25 mouse cellular contexts compared by ENCODE assay signal in genomic region chr9:65273873-65274272, GRCm38 (mm10). TPM values are rescaled to one million over a fixed set of nuclear protein-coding genes. Genes with fewer than 3 reads are reported as not detected.
"Had no signal": no experiment of that assay in that cellular context is flagged by ENCODE, and none has a peak within 500 bp of the region (broad histone marks: within the 10 kb centered on the region; RNA-seq: fewer than 3 reads in every experiment).

No protein-coding gene starts in this region.

- H3K27ac ChIP-seq: gastrocnemius, adult 2 months; heart, adult 2 months; heart, embryonic 10.5 days; hindbrain, embryonic 10.5 days; hindbrain, embryonic 12.5 days; hindbrain, embryonic 14.5 days; hindbrain, postnatal 0 days; kidney, embryonic 15.5 days; kidney, postnatal 0 days; limb, embryonic 13.5 days; limb, embryonic 15.5 days; liver, embryonic 12.5 days had no signal

- ATAC-seq: hindbrain, postnatal 0 days; intestine, embryonic 16.5 days; liver, embryonic 12.5 days had no signal

- H3K9me3 ChIP-seq: heart, embryonic 10.5 days; heart, embryonic 12.5 days; hindbrain, embryonic 10.5 days; hindbrain, embryonic 12.5 days; kidney, embryonic 15.5 days; limb, embryonic 13.5 days; limb, embryonic 15.5 days; liver, embryonic 12.5 days had no signal

- H3K36me3 ChIP-seq: heart, embryonic 10.5 days; heart, embryonic 12.5 days; hindbrain, embryonic 10.5 days; hindbrain, embryonic 12.5 days; kidney, embryonic 15.5 days; limb, embryonic 13.5 days; limb, embryonic 15.5 days; liver, embryonic 12.5 days had no signal

- H3K27me3 ChIP-seq: hindbrain, embryonic 12.5 days; kidney, embryonic 15.5 days; limb, embryonic 13.5 days; limb, embryonic 15.5 days had no signal

- H3K4me3 ChIP-seq: gastrocnemius, adult 2 months; heart, adult 2 months; heart, embryonic 10.5 days; heart, embryonic 12.5 days; hindbrain, embryonic 10.5 days; hindbrain, embryonic 12.5 days; kidney, embryonic 15.5 days; limb, embryonic 13.5 days; limb, embryonic 15.5 days; liver, embryonic 12.5 days had no signal

- H3K4me2 ChIP-seq: heart, embryonic 12.5 days; hindbrain, embryonic 12.5 days; hindbrain, embryonic 14.5 days; kidney, embryonic 15.5 days; limb, embryonic 13.5 days; limb, embryonic 15.5 days; liver, embryonic 12.5 days had no signal

- DNase-seq: gastrocnemius, adult 2 months; gastrocnemius, postnatal 10 days; gastrocnemius, postnatal 25 days; heart, adult 2 months; heart, postnatal 10 days; heart, postnatal 4 days; layer of hippocampus, adult 9-11 months; layer of hippocampus, postnatal 36 days; left cerebral cortex, postnatal 4 days had no signal

- H3K4me1 ChIP-seq: heart, embryonic 12.5 days; hindbrain, embryonic 10.5 days; hindbrain, embryonic 12.5 days; kidney, embryonic 15.5 days; limb, embryonic 13.5 days; limb, embryonic 15.5 days; liver, embryonic 12.5 days had no signal

- H3K9ac ChIP-seq: heart, embryonic 12.5 days; hindbrain, embryonic 12.5 days; hindbrain, embryonic 14.5 days; kidney, embryonic 15.5 days; limb, embryonic 13.5 days; limb, embryonic 15.5 days; liver, embryonic 12.5 days had no signal

RNA-seq across cellular contexts. Expression of gene Cilp, which starts 8.9 kb away (rescaled TPM):
- total RNA-seq: granulocyte monocyte progenitor cell, adult 5-6 weeks; layer of hippocampus, adult 18-20 months; layer of hippocampus, postnatal 36 days; left cerebral cortex, adult 18-20 months; left cerebral cortex, postnatal 4 days had no signal
- polyA plus RNA-seq: heart, embryonic 10.5 days; heart, embryonic 12.5 days; heart, embryonic 14.5 days had no signal
